Mouse (Mus musculus) cerebellum, adult 11-12 months (tissue): ENCODE measurements around the gene 1700024P04Rik.

Experiments
- DNase-seq: peaks from one replicate; pipeline ENCODE4 v3.0.0; 2022

The 1700024P04Rik gene

GRCm38 (mm10) chr13:98963612-98964011 lies 20.8 kb downstream of the 1700024P04Rik start:
- DNase-seq: no peak

- DNase-seq: no peak
These were observed 26.2 kb downstream of the 1700024P04Rik start for GRCm38 (mm10) chr13:98958177-98958576.

- no peak for DNase-seq
These were observed 28.2 kb downstream of the 1700024P04Rik start for GRCm38 (mm10) chr13:98956209-98956608.

GRCm38 (mm10) chr13:98955676-98956075 lies 28.7 kb downstream of the 1700024P04Rik start:
- DNase-seq: no peak

GRCm38 (mm10) chr13:98955226-98955625 lies 29.1 kb downstream of the 1700024P04Rik start:
- no peak for DNase-seq

- peak; percentile 8 for DNase-seq
These were observed 30.5 kb downstream of the 1700024P04Rik start for GRCm38 (mm10) chr13:98953830-98954229.

GRCm38 (mm10) chr13:98951951-98952350 lies 32.4 kb downstream of the 1700024P04Rik start:
- no peak for DNase-seq

GRCm38 (mm10) chr13:98948146-98948545 lies 36.2 kb downstream of the 1700024P04Rik start:
- DNase-seq: no peak

GRCm38 (mm10) chr13:98946434-98946833 lies 37.9 kb downstream of the 1700024P04Rik start:
- DNase-seq: no peak

GRCm38 (mm10) chr13:98945908-98946307 lies 38.5 kb downstream of the 1700024P04Rik start:
- DNase-seq: no peak

- no peak for DNase-seq
These were observed 39.0 kb downstream of the 1700024P04Rik start for GRCm38 (mm10) chr13:98945381-98945780.

- no peak for DNase-seq
These were observed 39.7 kb downstream of the 1700024P04Rik start for GRCm38 (mm10) chr13:98944620-98945081.

- DNase-seq: no peak
These were observed 42.0 kb downstream of the 1700024P04Rik start for GRCm38 (mm10) chr13:98942360-98942759.

- DNase-seq: no peak
These were observed 42.5 kb downstream of the 1700024P04Rik start for GRCm38 (mm10) chr13:98941829-98942343.

- DNase-seq: no peak
These were observed 47.3 kb downstream of the 1700024P04Rik start for GRCm38 (mm10) chr13:98937108-98937507.
